Comparison of ENCODE assay signal across 22 mouse cellular contexts in genomic region chr9:123274674-123275073, GRCm38 (mm10). TPM values are rescaled to one million over a fixed set of nuclear protein-coding genes. Genes with fewer than 3 reads are reported as not detected.
"Had no signal": no experiment of that assay in that cellular context is flagged by ENCODE, and none has a peak within 500 bp of the region (broad histone marks: within the 10 kb centered on the region; RNA-seq: fewer than 3 reads in every experiment).

No protein-coding gene starts in this region.

- DNase-seq: kidney, adult 18-20 months; kidney, adult 9 months; kidney, postnatal 14 days; kidney, postnatal 4 days; left cerebral cortex, postnatal 4 days; lung, adult 18-20 months; lung, postnatal 10 days; lung, postnatal 36 days; thymus, adult 18-20 months; thymus, postnatal 36 days had no signal

- H3K27me3 ChIP-seq: intestine, embryonic 15.5 days; lung, embryonic 15.5 days; midbrain, embryonic 13.5 days; neural tube, embryonic 13.5 days had no signal

- H3K9ac ChIP-seq: intestine, embryonic 15.5 days; liver, embryonic 14.5 days; lung, embryonic 15.5 days; midbrain, embryonic 13.5 days; neural tube, embryonic 13.5 days had no signal

- H3K36me3 ChIP-seq: intestine, embryonic 15.5 days; lung, embryonic 15.5 days; midbrain, embryonic 10.5 days; midbrain, embryonic 13.5 days; neural tube, embryonic 13.5 days had no signal

- H3K4me2 ChIP-seq: intestine, embryonic 15.5 days; lung, embryonic 15.5 days; midbrain, embryonic 13.5 days; neural tube, embryonic 13.5 days had no signal

- H3K4me1 ChIP-seq: intestine, embryonic 15.5 days; lung, embryonic 15.5 days; midbrain, embryonic 10.5 days; midbrain, embryonic 13.5 days; neural tube, embryonic 13.5 days had no signal

- H3K27ac ChIP-seq: intestine, embryonic 15.5 days; liver, embryonic 14.5 days; lung, embryonic 15.5 days; midbrain, embryonic 10.5 days; midbrain, embryonic 13.5 days; neural tube, embryonic 13.5 days had no signal

- ATAC-seq: intestine, embryonic 15.5 days; midbrain, embryonic 13.5 days; midbrain, embryonic 16.5 days had no signal

- H3K9me3 ChIP-seq: intestine, embryonic 15.5 days; lung, embryonic 15.5 days; midbrain, embryonic 10.5 days; midbrain, embryonic 13.5 days; neural tube, embryonic 13.5 days had no signal

- H3K4me3 ChIP-seq: intestine, embryonic 15.5 days; lung, embryonic 15.5 days; midbrain, embryonic 10.5 days; midbrain, embryonic 13.5 days; myocyte; neural tube, embryonic 13.5 days had no signal

RNA-seq across cellular contexts. Expression of gene Cdcp1, which starts 58.8 kb away (rescaled TPM):
- total RNA-seq: layer of hippocampus, adult 18-20 months; layer of hippocampus, postnatal 14 days; monocyte, adult 5-6 weeks; neutrophil, adult 5-6 weeks had no signal
- polyA plus RNA-seq: myocyte had no signal
